In the genomic region with DNA sequence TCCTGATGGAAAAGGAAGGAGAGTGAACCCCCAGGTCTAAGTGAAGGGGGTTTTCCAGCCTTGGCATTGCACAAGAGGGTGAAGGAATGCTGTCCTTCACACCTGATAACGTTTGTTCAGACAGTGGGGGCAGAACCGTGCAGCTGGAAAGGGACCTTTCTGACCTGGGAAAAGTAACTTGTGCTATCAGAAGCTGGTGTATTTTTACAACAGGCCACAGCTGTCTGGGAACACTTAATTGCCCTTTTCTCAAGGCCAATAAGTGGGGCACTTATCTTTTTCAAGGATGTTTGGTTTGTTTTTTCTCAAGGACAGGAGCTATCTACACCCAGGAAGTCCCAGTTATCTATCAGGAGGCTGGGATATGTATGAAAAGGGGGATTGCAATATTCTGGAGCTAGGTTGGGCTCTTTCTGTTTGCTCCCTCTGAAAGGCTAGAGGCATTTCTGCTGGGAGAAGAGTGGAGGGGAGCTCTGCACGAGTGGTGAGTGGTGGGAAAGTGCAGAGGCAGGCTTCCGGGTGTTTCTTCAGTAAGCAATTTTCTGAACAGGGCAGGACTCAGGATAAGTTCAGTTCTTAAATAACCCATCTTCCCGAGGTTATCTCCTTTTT, we compare ENCODE assay signal across 13 mouse cellular contexts. TPM values are rescaled to one million over a fixed set of nuclear protein-coding genes. Genes with fewer than 3 reads are reported as not detected.
DNase-seq lines count a peak whose midpoint lies in the region; ATAC-seq lines count a peak whose summit lies in the region.
"Had no signal": no experiment of that assay in that cellular context is flagged by ENCODE, and none has a peak within 500 bp of the region (broad histone marks: within the 10 kb centered on the region; RNA-seq: fewer than 3 reads in every experiment).

No protein-coding gene starts in this region.

- H3K9ac ChIP-seq in heart, embryonic 16.5 days (ENCODE audit: low read length) = peak overlapping the region; percentile 43; the same call in 1 of the 2 replicates
- H3K9ac ChIP-seq in liver, embryonic 16.5 days (ENCODE audit: low read depth, low read length) = peak overlapping the region; percentile 18; the same call in 1 of the 2 replicates
- H3K9ac ChIP-seq: limb, embryonic 12.5 days had no signal

- peak overlapping the region; percentile 73 for H3K27ac ChIP-seq in heart, embryonic 10.5 days
- H3K27ac ChIP-seq in heart, embryonic 16.5 days (ENCODE audit: low read length) = peak overlapping the region; percentile 84
- H3K27ac ChIP-seq in liver, embryonic 16.5 days (ENCODE audit: low read length) = peak overlapping the region; percentile 30; the same call in 1 of the 2 replicates
- H3K27ac ChIP-seq: limb, embryonic 12.5 days had no signal

- peak overlapping the region; percentile 43 for H3K4me2 ChIP-seq in heart, embryonic 16.5 days (ENCODE audit: low read depth, low read length)
- peak overlapping the region; percentile 28 for H3K4me2 ChIP-seq in liver, embryonic 16.5 days (ENCODE audit: low read depth, low read length)
- H3K4me2 ChIP-seq: limb, embryonic 12.5 days had no signal

- H3K36me3 ChIP-seq in heart, embryonic 10.5 days = peaks cover 45% of the 10 kb centered on the region
- H3K36me3 ChIP-seq in megakaryocyte, embryonic 14.5 days (replicated peaks; ENCODE audit: low read length) = peaks cover 77% of the 10 kb centered on the region
- peaks cover 21% of the 10 kb centered on the region for H3K36me3 ChIP-seq in heart, embryonic 16.5 days (ENCODE audit: control insufficient read depth, insufficient read depth)
- H3K36me3 ChIP-seq in liver, embryonic 16.5 days (ENCODE audit: control insufficient read depth, insufficient read depth) = peaks cover 82% of the 10 kb centered on the region

- peaks cover 58% of the 10 kb centered on the region for H3K4me1 ChIP-seq in heart, embryonic 10.5 days
- H3K4me1 ChIP-seq in megakaryocyte, embryonic 14.5 days = peaks cover 84% of the 10 kb centered on the region
- peaks cover 46% of the 10 kb centered on the region for H3K4me1 ChIP-seq in heart, embryonic 16.5 days (ENCODE audit: control insufficient read depth, insufficient read depth, low read length)
- H3K4me1 ChIP-seq in liver, embryonic 16.5 days (ENCODE audit: control insufficient read depth, low read depth, low read length) = peaks cover 49% of the 10 kb centered on the region

- ATAC-seq in megakaryocyte, adult 5-6 weeks (ENCODE audit: poor library complexity, severe bottlenecking) = no peak
- ATAC-seq in heart, embryonic 16.5 days (replicated peaks; ENCODE audit: extremely low read depth, insufficient read depth, low FRiP score) = peak; percentile 13; the same call in 1 of the 2 replicates
- ATAC-seq in liver, embryonic 16.5 days (ENCODE audit: low read depth) = no peak

- H3K4me3 ChIP-seq in heart, embryonic 10.5 days = peak overlapping the region; percentile 25; the same call in 1 of the 2 replicates
- H3K4me3 ChIP-seq in megakaryocyte, embryonic 14.5 days (replicated peaks) = peak overlapping the region; percentile 62
- no peak overlapping the region for H3K4me3 ChIP-seq in heart, embryonic 16.5 days (ENCODE audit: low read length)
- no peak overlapping the region for H3K4me3 ChIP-seq in liver, embryonic 16.5 days (ENCODE audit: low read depth, low read length)
- H3K4me3 ChIP-seq: limb, embryonic 12.5 days had no signal

- H3K27me3 ChIP-seq in heart, embryonic 10.5 days (ENCODE audit: insufficient read depth, poor library complexity, severe bottlenecking) = no peaks in the 10 kb centered on the region
- H3K27me3 ChIP-seq in megakaryocyte, embryonic 14.5 days (replicated peaks) = no peaks in the 10 kb centered on the region
- no peaks in the 10 kb centered on the region for H3K27me3 ChIP-seq in heart, embryonic 16.5 days (ENCODE audit: control insufficient read depth, insufficient read depth, low read length)
- no peaks in the 10 kb centered on the region for H3K27me3 ChIP-seq in liver, embryonic 16.5 days (ENCODE audit: control insufficient read depth, insufficient read depth, low read depth, low read length)
- H3K27me3 ChIP-seq: limb, embryonic 12.5 days had no signal

- WGBS in heart, embryonic 10.5 days = 14% methylated on average over 5 of the region's 5 CpGs
- 16% methylated on average over 5 of the region's 5 CpGs for WGBS in heart, embryonic 16.5 days
- 38% methylated on average over 5 of the region's 5 CpGs for WGBS in liver, embryonic 16.5 days (ENCODE audit: insufficient replicate concordance)

- H3K9me3 ChIP-seq in heart, embryonic 10.5 days = no peaks in the 10 kb centered on the region
- no peaks in the 10 kb centered on the region for H3K9me3 ChIP-seq in megakaryocyte, embryonic 14.5 days
- no peaks in the 10 kb centered on the region for H3K9me3 ChIP-seq in heart, embryonic 16.5 days (replicated peaks; ENCODE audit: control insufficient read depth, low read length)
- H3K9me3 ChIP-seq in liver, embryonic 16.5 days (replicated peaks; ENCODE audit: control insufficient read depth, low read length) = no peaks in the 10 kb centered on the region
- H3K9me3 ChIP-seq: limb, embryonic 12.5 days had no signal

- DNase-seq in heart, embryonic 10.5 days (ENCODE audit: low spot score) = no peak
- no peak for DNase-seq in heart, postnatal 4 days
- no peak for DNase-seq in neural tube, embryonic 10.5 days (ENCODE audit: extremely low spot score, low spot score)
- DNase-seq in gastrocnemius, adult 8-10 months (ENCODE audit: low spot score in 2 of 2) = no peak
- DNase-seq: cerebellum, adult 9-10 months; kidney, postnatal 25 days; right cerebral cortex, postnatal 4 days; thymus, adult 2 months had no signal

RNA-seq across cellular contexts. Expression of a gene that starts 7.2 kb away (rescaled TPM):
- 51.1 and 55.2 TPM in 2 replicates for polyA plus RNA-seq in heart, embryonic 10.5 days (2016; fragmentation: Nextera tagmentation; extraction: Ambion mirVana)
- 100 to 1,000 TPM; 239 to 253 TPM for total RNA-seq in heart, postnatal 4 days (2021)
- polyA plus RNA-seq in megakaryocyte, embryonic 14.5 days (2012; ENCODE audit: insufficient read depth, low replicate concordance) = 8.6 and 31.2 TPM in 2 replicates
- total RNA-seq in megakaryocyte, adult 5-6 weeks (2015) = 797 and 809 TPM in 2 replicates
- 623 and 641 TPM in 2 replicates for total RNA-seq in megakaryocyte, adult 5-6 weeks (2017)
- 56.1 and 71.3 TPM in 2 replicates for polyA plus RNA-seq in heart, embryonic 16.5 days (2015; fragmentation: Nextera tagmentation; extraction: Ambion mirVana)
- polyA plus RNA-seq in liver, embryonic 16.5 days (2015; fragmentation: Nextera tagmentation; extraction: Ambion mirVana) = 138 and 149 TPM in 2 replicates
- 100 to 1,000 TPM in 3 of 4 experiments, 10 to 100 TPM in 1; 88.8 to 135 (median 117) TPM for total RNA-seq in gastrocnemius, adult 8-10 months (2022)

RNA-seq across cellular contexts. Expression of a gene that starts 20.4 kb away (rescaled TPM):
- 226 and 259 TPM in 2 replicates for polyA plus RNA-seq in heart, embryonic 10.5 days (2016; fragmentation: Nextera tagmentation; extraction: Ambion mirVana)
- 100 to 1,000 TPM; 204 to 207 TPM for total RNA-seq in heart, postnatal 4 days (2021)
- 348 and 581 TPM in 2 replicates for polyA plus RNA-seq in megakaryocyte, embryonic 14.5 days (2012; ENCODE audit: insufficient read depth, low replicate concordance)
- total RNA-seq in megakaryocyte, adult 5-6 weeks (2015) = 47.7 and 50.9 TPM in 2 replicates
- total RNA-seq in megakaryocyte, adult 5-6 weeks (2017) = 36.8 and 55.2 TPM in 2 replicates
- polyA plus RNA-seq in heart, embryonic 16.5 days (2015; fragmentation: Nextera tagmentation; extraction: Ambion mirVana) = 374 and 420 TPM in 2 replicates
- 83.1 and 86.6 TPM in 2 replicates for polyA plus RNA-seq in liver, embryonic 16.5 days (2015; fragmentation: Nextera tagmentation; extraction: Ambion mirVana)
- 100 to 1,000 TPM; 102 to 111 (median 107) TPM for total RNA-seq in gastrocnemius, adult 8-10 months (2022)

RNA-seq across cellular contexts. Expression of a gene that starts 35.6 kb away (rescaled TPM):
- polyA plus RNA-seq in heart, embryonic 10.5 days (2016; fragmentation: Nextera tagmentation; extraction: Ambion mirVana) = 27.5 and 31.8 TPM in 2 replicates
- 10 to 100 TPM; 13.1 to 14.0 TPM for total RNA-seq in heart, postnatal 4 days (2021)
- polyA plus RNA-seq in megakaryocyte, embryonic 14.5 days (2012; ENCODE audit: insufficient read depth, low replicate concordance) = 5.6 and 12.6 TPM in 2 replicates
- total RNA-seq in megakaryocyte, adult 5-6 weeks (2015) = 12.6 and 16.6 TPM in 2 replicates
- total RNA-seq in megakaryocyte, adult 5-6 weeks (2017) = 8.8 and 14.4 TPM in 2 replicates
- polyA plus RNA-seq in heart, embryonic 16.5 days (2015; fragmentation: Nextera tagmentation; extraction: Ambion mirVana) = 18.6 and 19.0 TPM in 2 replicates
- polyA plus RNA-seq in liver, embryonic 16.5 days (2015; fragmentation: Nextera tagmentation; extraction: Ambion mirVana) = 9.2 and 10.6 TPM in 2 replicates
- total RNA-seq in gastrocnemius, adult 8-10 months (2022) = 1 to 10 TPM; 3.1 to 5.2 (median 3.4) TPM

Comparison
In these comparisons a context has a peak if more than half of its experiments do, and no peak if none do; other contexts are left out.
1. H3K4me3 ChIP-seq: peak in heart, embryonic 10.5 days (single experiment) and megakaryocyte, embryonic 14.5 days (single experiment); none in heart, embryonic 16.5 days (single experiment) and liver, embryonic 16.5 days (single experiment).
2. H3K27ac ChIP-seq: peak in every context shown above with its lines; median percentile 84 in heart, embryonic 16.5 days; 73 in heart, embryonic 10.5 days; 30 in liver, embryonic 16.5 days.